ENCODE assay signal across 8 mouse cellular contexts in genomic region chr9:99575677-99576480, GRCm38 (mm10). TPM values are rescaled to one million over a fixed set of nuclear protein-coding genes. Genes with fewer than 3 reads are reported as not detected.
DNase-seq lines count a peak whose midpoint lies in the region; ATAC-seq and TF ChIP-seq lines count a peak whose summit lies in the region.

Gene Dbr1, plus strand, starts transcription at chr9:99575799.

- peak; percentile 91 for ATAC-seq in embryonic facial prominence, embryonic 15.5 days (ENCODE audit: insufficient number of reproducible peaks, low FRiP score, low TSS enrichment, low read depth)
- ATAC-seq in kidney, embryonic 15.5 days (replicated peaks; ENCODE audit: low FRiP score), result peak; percentile 94
- ATAC-seq in monocyte, adult 5-6 weeks (replicated peaks; ENCODE audit: insufficient number of reproducible peaks, low FRiP score, low TSS enrichment, poor library complexity, severe bottlenecking), result peak; percentile 95

- TF ChIP-seq CTCF in bone marrow, adult 2 months (IDR thresholded peaks at IDR 0.05; ENCODE audit: control insufficient read depth, insufficient read depth, low read length), result no peak

- no peaks in the 10 kb centered on the region for H3K4me1 ChIP-seq in bone marrow, adult 2 months (ENCODE audit: control insufficient read depth, insufficient read depth, low read length)
- H3K4me1 ChIP-seq in embryonic facial prominence, embryonic 15.5 days, result peaks cover 9% of the 10 kb centered on the region
- peaks cover 3% of the 10 kb centered on the region; the same call in 1 of the 2 replicates for H3K4me1 ChIP-seq in heart, embryonic 10.5 days
- H3K4me1 ChIP-seq in kidney, embryonic 15.5 days, result peaks cover 9% of the 10 kb centered on the region

- H3K27me3 ChIP-seq in embryonic facial prominence, embryonic 15.5 days, result no peaks in the 10 kb centered on the region
- no peaks in the 10 kb centered on the region for H3K27me3 ChIP-seq in heart, embryonic 10.5 days (ENCODE audit: insufficient read depth, poor library complexity, severe bottlenecking)
- H3K27me3 ChIP-seq in kidney, embryonic 15.5 days, result no peaks in the 10 kb centered on the region

- peak within 1 kb of the TSS; percentile 94 for H3K27ac ChIP-seq in bone marrow, adult 2 months (ENCODE audit: control insufficient read depth, insufficient read depth, low read depth, low read length, poor library complexity)
- H3K27ac ChIP-seq in embryonic facial prominence, embryonic 15.5 days (replicated peaks), result peak within 1 kb of the TSS; percentile 80
- H3K27ac ChIP-seq in heart, embryonic 10.5 days, result peak within 1 kb of the TSS; percentile 94
- H3K27ac ChIP-seq in kidney, embryonic 15.5 days, result peak within 1 kb of the TSS; percentile 91

- DNase-seq in 416B (ENCODE audit: low read depth) (peak; percentile 94), liver (peak; percentile 91)
- peak; percentile 95 for DNase-seq in heart, embryonic 10.5 days (ENCODE audit: low spot score)
- DNase-seq in spleen, postnatal 4 days (ENCODE audit: low spot score in 2 of 2), result peak; percentile 89 to 96

- under 1% methylated on average over 57 of the region's 57 CpGs for WGBS in bone marrow, adult 2 months
- under 1% methylated on average over 57 of the region's 57 CpGs for WGBS in embryonic facial prominence, embryonic 15.5 days
- under 1% methylated on average over 57 of the region's 57 CpGs for WGBS in heart, embryonic 10.5 days
- WGBS in kidney, embryonic 15.5 days, result under 1% methylated on average over 57 of the region's 57 CpGs

- no peaks in the 10 kb centered on the region for H3K36me3 ChIP-seq in embryonic facial prominence, embryonic 15.5 days
- H3K36me3 ChIP-seq in heart, embryonic 10.5 days, result peaks cover 12% of the 10 kb centered on the region
- peaks cover 21% of the 10 kb centered on the region for H3K36me3 ChIP-seq in kidney, embryonic 15.5 days

- no peaks in the 10 kb centered on the region for H3K9me3 ChIP-seq in embryonic facial prominence, embryonic 15.5 days (replicated peaks)
- H3K9me3 ChIP-seq in heart, embryonic 10.5 days, result no peaks in the 10 kb centered on the region
- no peaks in the 10 kb centered on the region for H3K9me3 ChIP-seq in kidney, embryonic 15.5 days (replicated peaks)

- H3K4me2 ChIP-seq in embryonic facial prominence, embryonic 15.5 days (replicated peaks), result peak within 1 kb of the TSS; percentile 67
- H3K4me2 ChIP-seq in kidney, embryonic 15.5 days, result peak within 1 kb of the TSS; percentile 59

- peak; percentile 89 for TF ChIP-seq POLR2A in bone marrow, adult 2 months (IDR thresholded peaks at IDR 0.05; ENCODE audit: borderline replicate concordance, control insufficient read depth, low read depth, low read length)

- H3K4me3 ChIP-seq in bone marrow, adult 2 months (replicated peaks; ENCODE audit: control insufficient read depth, low read depth, low read length), result peak within 1 kb of the TSS; percentile 98
- H3K4me3 ChIP-seq in embryonic facial prominence, embryonic 15.5 days (replicated peaks), result peak within 1 kb of the TSS; percentile 94
- peak within 1 kb of the TSS; percentile 94 for H3K4me3 ChIP-seq in heart, embryonic 10.5 days
- peak within 1 kb of the TSS; percentile 73 for H3K4me3 ChIP-seq in kidney, embryonic 15.5 days (replicated peaks)

- peak within 1 kb of the TSS; percentile 92 for H3K9ac ChIP-seq in embryonic facial prominence, embryonic 15.5 days
- H3K9ac ChIP-seq in kidney, embryonic 15.5 days, result peak within 1 kb of the TSS; percentile 92

RNA-seq across cellular contexts. Expression of gene Dbr1, which starts in this region (rescaled TPM):
- 15.1 and 16.2 TPM in 2 replicates for polyA plus RNA-seq in bone marrow, adult 2 months (2011; ENCODE audit: insufficient read depth, insufficient read length, low replicate concordance, missing spikeins)
- polyA plus RNA-seq in embryonic facial prominence, embryonic 15.5 days (2015; fragmentation: Nextera tagmentation; extraction: Ambion mirVana), result 23.4 and 27.2 TPM in 2 replicates
- polyA plus RNA-seq in heart, embryonic 10.5 days (2016; fragmentation: Nextera tagmentation; extraction: Ambion mirVana), result 23.2 and 32.9 TPM in 2 replicates
- polyA plus RNA-seq in kidney, embryonic 15.5 days (2015; fragmentation: Nextera tagmentation; extraction: Ambion mirVana), result 29.0 and 31.6 TPM in 2 replicates
- 44.1 to 75.6 TPM (median 51.6 TPM) in 3 replicates for total RNA-seq in monocyte, adult 5-6 weeks (2017)

Comparison
In these comparisons a context has a peak if more than half of its experiments do, and no peak if none do; other contexts are left out.
1. Peak in every context shown above with its lines: DNase-seq, ATAC-seq, H3K4me3 ChIP-seq and H3K27ac ChIP-seq.